Mouse (Mus musculus): Measurements from ENCODE around the gene Ecd. TPM values are rescaled to one million over a fixed set of nuclear protein-coding genes. Genes with fewer than 3 reads are reported as not detected.

Gene Ecd
- polyA plus RNA-seq, 1 experiment, result 32.5 TPM

DNA sequence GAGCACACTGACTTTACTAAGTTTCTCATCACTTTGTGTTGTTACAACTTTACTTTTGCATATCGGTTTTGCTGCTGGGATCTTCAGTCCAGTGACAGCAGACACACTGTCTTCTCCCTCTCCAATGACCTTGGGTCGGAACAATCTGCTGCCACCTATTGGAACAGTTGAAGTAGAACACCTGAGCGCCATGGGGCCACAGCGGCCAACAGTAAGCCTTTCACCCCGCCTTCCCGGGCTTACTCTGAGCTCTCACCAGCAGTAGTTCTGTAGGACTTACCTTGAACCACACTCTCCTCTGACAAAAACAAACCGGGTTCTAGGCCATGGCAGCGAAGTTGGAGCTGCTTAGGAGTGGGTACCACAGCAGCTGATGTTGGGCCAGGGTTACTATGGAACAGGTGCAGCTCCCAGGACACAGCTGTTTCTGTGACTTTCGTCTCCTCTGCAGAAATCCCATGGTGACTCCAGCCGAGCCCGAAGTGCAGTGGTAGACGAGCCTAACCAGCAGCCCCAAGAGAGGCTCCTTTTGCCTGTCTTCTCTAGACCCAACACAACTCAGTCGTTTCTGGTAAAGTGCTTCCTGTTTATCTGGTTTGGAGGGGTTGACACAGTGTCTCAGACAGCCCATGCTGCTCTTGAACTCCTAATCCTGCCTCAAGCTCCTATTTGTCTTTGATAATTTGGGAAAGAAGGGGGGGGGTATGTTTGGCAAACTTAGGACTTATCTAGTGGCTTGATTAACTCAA is 30.6 kb upstream of the Ecd start:
- no peak overlapping the region for H3K4me3 ChIP-seq (ENCODE audit: insufficient read depth, low read length)
- TF ChIP-seq CTCF (IDR thresholded peaks at IDR 0.05; ENCODE audit: extremely low read depth, insufficient read depth, low read length) (peak; percentile 37), POLR2A (IDR thresholded peaks at IDR 0.05; ENCODE audit: extremely low read depth, insufficient read depth, low read length) (no peak)

DNA sequence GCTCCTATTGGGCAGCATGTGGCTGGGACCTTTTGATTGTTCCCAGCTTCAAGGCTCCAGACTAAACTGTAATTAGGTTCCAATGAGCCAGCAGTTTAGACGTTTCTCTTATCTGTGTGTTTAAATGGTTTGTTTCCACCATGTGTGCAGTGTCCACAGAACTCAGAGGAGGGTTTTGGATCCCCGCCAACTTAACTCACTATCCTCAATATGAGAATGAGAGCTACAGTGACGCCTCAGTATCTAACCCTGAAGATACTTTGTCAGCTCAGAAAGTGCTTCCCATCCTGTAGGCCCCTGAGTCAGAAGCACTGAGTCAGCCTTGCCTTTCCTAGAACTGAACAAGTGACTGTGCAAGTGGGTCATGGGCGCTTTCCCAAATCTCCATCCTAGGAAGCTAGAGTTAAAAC is 29.2 kb upstream of the Ecd start:
- Histone ChIP-seq H3K4me1 (ENCODE audit: control insufficient read depth, insufficient read depth, low read length) (no peaks in the 10 kb centered on the region), H3K27ac (ENCODE audit: insufficient read depth, low read length) (no peak overlapping the region), H3K4me3 (ENCODE audit: insufficient read depth, low read length) (no peak overlapping the region)
- TF ChIP-seq POLR2A (IDR thresholded peaks at IDR 0.05; ENCODE audit: extremely low read depth, insufficient read depth, low read length) (no peak), CTCF (IDR thresholded peaks at IDR 0.05; ENCODE audit: extremely low read depth, insufficient read depth, low read length) (no peak)

More for the DNA sequence above, 30.6 kb upstream of the Ecd start:
- no peaks in the 10 kb centered on the region for H3K4me1 ChIP-seq (ENCODE audit: control insufficient read depth, insufficient read depth, low read length)
- no peak overlapping the region for H3K27ac ChIP-seq (ENCODE audit: insufficient read depth, low read length)

DNA sequence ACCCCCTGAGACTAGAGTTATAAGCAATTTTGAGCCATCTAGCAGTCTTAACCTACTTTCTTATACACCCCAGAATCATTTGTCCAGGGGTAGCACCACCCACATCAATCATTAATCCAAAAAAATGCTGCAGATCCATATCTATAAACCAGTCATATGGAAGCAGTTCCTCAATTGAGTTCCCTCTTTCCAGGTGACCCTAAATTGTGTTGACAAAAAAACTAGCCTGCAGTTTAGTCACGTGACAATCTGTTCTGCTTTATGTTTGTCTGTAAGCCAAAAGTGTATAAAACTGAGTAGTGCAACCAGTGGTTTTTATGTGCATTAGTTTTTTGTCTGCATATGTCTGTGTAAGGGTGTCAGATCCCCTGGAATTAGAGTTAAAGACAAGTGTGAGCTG is 23.9 kb upstream of the Ecd start:
- TF ChIP-seq POLR2A (IDR thresholded peaks at IDR 0.05; ENCODE audit: extremely low read depth, insufficient read depth, low read length) (no peak), CTCF (IDR thresholded peaks at IDR 0.05; ENCODE audit: extremely low read depth, insufficient read depth, low read length) (no peak)
- no peak overlapping the region for H3K27ac ChIP-seq (ENCODE audit: insufficient read depth, low read length)
- H3K4me1 ChIP-seq (ENCODE audit: control insufficient read depth, insufficient read depth, low read length), result no peaks in the 10 kb centered on the region
- no peak overlapping the region for H3K4me3 ChIP-seq (ENCODE audit: insufficient read depth, low read length)

DNA sequence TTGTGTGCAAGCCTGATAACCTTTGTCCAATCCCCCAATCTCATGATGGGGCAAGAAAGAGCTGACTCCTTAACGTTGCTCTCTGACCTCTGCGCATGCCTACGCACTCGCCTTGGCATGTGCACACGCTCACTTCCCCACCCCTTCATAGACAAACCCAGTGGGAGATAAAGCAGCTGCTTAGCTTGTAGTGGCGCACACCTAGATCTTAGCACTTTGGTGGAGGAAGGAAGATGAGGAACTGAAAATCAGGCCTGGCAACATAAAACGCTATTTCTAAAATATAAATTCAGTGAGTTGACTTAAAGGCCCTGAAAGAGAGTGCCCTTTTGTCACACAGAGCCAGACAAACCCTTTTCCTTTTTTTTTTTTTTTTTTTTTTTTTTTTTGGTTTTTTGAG is 22.9 kb upstream of the Ecd start:
- Histone ChIP-seq H3K27ac (ENCODE audit: insufficient read depth, low read length) (no peak overlapping the region), H3K4me1 (ENCODE audit: control insufficient read depth, insufficient read depth, low read length) (no peaks in the 10 kb centered on the region), H3K4me3 (ENCODE audit: insufficient read depth, low read length) (no peak overlapping the region)
- no peak for TF ChIP-seq POLR2A (IDR thresholded peaks at IDR 0.05; ENCODE audit: extremely low read depth, insufficient read depth, low read length)
- no peak for TF ChIP-seq CTCF (IDR thresholded peaks at IDR 0.05; ENCODE audit: extremely low read depth, insufficient read depth, low read length)

DNA sequence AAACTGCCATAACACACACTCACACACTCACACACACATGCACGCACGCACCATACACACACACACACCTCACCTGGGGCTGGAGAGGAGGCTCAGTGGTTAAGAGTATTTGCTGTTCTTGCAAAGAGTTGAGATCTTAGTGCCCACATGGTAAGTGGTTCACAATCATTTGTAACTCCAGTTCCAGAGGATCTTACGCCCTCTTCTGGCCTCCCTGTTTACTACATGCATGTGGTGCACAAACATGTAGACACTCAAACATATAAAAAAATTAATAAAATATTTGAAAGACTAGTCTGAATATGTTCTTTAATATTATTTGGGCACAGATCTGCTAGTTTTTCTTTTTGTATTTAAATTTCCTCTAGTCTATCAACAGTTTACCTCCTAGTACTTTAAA is 20.4 kb upstream of the Ecd start:
- Histone ChIP-seq H3K4me3 (ENCODE audit: insufficient read depth, low read length) (no peak overlapping the region), H3K27ac (ENCODE audit: insufficient read depth, low read length) (no peak overlapping the region), H3K4me1 (ENCODE audit: control insufficient read depth, insufficient read depth, low read length) (no peaks in the 10 kb centered on the region)
- TF ChIP-seq CTCF (IDR thresholded peaks at IDR 0.05; ENCODE audit: extremely low read depth, insufficient read depth, low read length) (no peak), POLR2A (IDR thresholded peaks at IDR 0.05; ENCODE audit: extremely low read depth, insufficient read depth, low read length) (no peak)

DNA sequence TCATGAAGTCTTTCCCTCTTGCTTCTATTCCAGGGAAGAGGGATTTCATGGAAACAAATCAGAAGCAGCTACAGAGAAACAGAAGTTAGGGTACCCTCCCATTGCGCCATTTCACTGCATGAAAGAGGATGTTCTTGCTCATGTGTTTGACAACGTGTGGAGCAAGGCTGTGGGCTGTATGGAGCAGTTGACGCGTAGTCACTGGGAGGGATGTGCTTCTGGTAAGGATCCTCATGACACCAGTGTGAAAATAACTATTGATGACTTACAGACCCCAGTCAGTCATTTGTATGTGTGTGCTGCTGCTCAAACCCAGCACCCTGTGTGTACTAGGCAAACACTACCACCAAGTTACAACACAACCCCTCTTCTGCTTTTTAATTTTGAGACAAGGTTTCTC is 15.3 kb upstream of the Ecd start:
- Histone ChIP-seq H3K27ac (ENCODE audit: insufficient read depth, low read length) (no peak overlapping the region), H3K4me1 (ENCODE audit: control insufficient read depth, insufficient read depth, low read length) (no peaks in the 10 kb centered on the region), H3K4me3 (ENCODE audit: insufficient read depth, low read length) (no peak overlapping the region)
- TF ChIP-seq POLR2A (IDR thresholded peaks at IDR 0.05; ENCODE audit: extremely low read depth, insufficient read depth, low read length) (no peak), CTCF (IDR thresholded peaks at IDR 0.05; ENCODE audit: extremely low read depth, insufficient read depth, low read length) (no peak)

DNA sequence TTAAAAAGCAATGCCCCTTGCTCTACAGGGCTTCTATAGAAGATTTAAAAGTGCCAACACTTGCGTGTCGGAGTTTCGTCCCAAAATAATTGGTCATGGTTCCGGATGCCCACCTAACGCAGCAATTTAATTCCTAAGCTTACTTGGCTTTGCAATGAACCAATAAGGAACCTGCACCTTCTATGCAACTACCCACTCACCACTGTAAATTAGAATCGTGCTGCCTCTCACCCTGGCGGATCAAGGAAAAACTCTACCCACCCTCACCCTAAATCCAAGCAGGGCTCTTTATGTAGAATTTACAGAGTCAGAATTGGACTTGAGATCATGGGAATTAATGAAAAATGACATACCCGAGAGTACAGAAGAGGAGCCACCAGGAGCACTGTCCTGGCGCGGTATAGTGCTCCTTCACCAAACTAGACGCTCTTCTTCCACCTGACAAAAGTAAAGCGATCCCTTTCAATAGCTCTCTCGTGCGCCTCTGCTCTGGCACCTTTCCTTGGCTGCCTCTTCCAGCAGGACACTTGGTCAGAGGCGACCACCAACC is 405 bp downstream of the Ecd start:
- TF ChIP-seq CTCF (IDR thresholded peaks at IDR 0.05; ENCODE audit: extremely low read depth, insufficient read depth, low read length) (no peak), POLR2A (IDR thresholded peaks at IDR 0.05; ENCODE audit: extremely low read depth, insufficient read depth, low read length) (no peak)

DNA sequence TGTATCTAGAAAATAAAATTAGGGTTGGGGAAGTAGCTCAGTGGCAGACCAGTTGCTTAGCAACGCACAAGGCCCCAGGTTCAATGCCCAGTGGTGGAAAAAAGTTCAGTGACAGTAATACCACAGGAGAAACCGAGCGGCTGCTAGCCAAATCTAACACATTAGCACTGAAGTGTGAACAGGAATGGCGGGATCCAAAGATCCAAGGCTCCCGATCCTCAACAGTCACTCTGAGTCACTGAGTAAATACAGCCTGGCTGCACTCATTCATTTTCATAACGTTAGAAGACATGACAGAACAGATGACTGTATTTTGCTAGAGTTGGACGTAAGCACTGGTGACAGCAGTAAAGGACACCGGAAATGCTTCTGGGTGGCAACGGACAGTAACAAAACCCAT is 2.0 kb downstream of the Ecd start:
- H3K4me1 ChIP-seq (ENCODE audit: control insufficient read depth, insufficient read depth, low read length), result 0 out of 2 replicates have a peak, but pooled peaks cover 4% of the 10 kb centered on the region
- no peak for TF ChIP-seq CTCF (IDR thresholded peaks at IDR 0.05; ENCODE audit: extremely low read depth, insufficient read depth, low read length)
- no peak for TF ChIP-seq POLR2A (IDR thresholded peaks at IDR 0.05; ENCODE audit: extremely low read depth, insufficient read depth, low read length)
- no peak overlapping the region for H3K27ac ChIP-seq (ENCODE audit: insufficient read depth, low read length)
- no peak overlapping the region for H3K4me3 ChIP-seq (ENCODE audit: insufficient read depth, low read length)

More for the DNA sequence above, 405 bp downstream of the Ecd start:
- peak overlapping the region; percentile 87 for H3K4me3 ChIP-seq (ENCODE audit: insufficient read depth, low read length)
- H3K27ac ChIP-seq (ENCODE audit: insufficient read depth, low read length), result no peak overlapping the region
- 0 out of 2 replicates have a peak, but pooled peaks cover 4% of the 10 kb centered on the region for H3K4me1 ChIP-seq (ENCODE audit: control insufficient read depth, insufficient read depth, low read length)

DNA sequence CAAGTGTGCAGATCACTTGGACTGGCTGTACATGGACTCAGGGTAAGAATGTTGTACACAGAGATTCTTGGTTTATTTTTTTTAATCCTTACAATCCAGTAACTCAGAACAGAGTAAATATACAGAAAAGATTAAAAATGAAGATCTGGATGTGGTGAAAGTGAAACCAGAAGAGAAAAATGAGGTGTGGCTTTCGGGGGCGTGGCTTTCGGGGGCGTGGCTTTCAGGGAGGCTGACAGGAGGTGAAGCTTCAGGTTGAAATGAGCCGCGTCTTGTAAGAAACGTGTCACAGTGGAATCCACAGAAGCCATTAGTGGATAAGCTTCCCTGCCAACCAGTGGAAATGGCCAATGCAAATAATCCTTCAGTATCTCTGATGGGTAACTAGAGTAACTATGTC is 7.1 kb downstream of the Ecd start:
- no peak overlapping the region for H3K27ac ChIP-seq (ENCODE audit: insufficient read depth, low read length)
- 0 out of 2 replicates have a peak, but pooled peaks cover under 1% of the 10 kb centered on the region for H3K4me1 ChIP-seq (ENCODE audit: control insufficient read depth, insufficient read depth, low read length)
- no peak overlapping the region for H3K4me3 ChIP-seq (ENCODE audit: insufficient read depth, low read length)
- TF ChIP-seq POLR2A (IDR thresholded peaks at IDR 0.05; ENCODE audit: extremely low read depth, insufficient read depth, low read length) (no peak), CTCF (IDR thresholded peaks at IDR 0.05; ENCODE audit: extremely low read depth, insufficient read depth, low read length) (no peak)

DNA sequence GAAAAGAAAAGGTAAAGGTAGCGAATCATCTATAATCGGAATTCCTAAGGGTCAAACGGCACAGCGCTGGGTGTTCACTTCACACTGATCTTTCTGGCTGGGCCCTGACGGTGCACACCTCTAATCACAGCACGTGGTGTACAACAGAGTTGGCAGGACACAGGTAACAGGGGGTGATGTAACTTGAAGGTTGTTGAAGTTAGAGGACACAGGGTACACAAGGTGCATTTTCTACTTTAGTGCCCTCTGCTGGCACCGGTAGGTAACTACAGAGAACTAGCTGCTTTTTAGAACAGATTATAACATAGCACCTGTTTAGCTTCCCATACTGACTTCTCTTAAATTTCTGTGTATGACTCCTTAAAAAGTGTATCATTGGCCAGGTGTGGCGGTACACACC is 7.8 kb downstream of the Ecd start:
- Histone ChIP-seq H3K4me3 (ENCODE audit: insufficient read depth, low read length) (no peak overlapping the region), H3K4me1 (ENCODE audit: control insufficient read depth, insufficient read depth, low read length) (no peaks in the 10 kb centered on the region), H3K27ac (ENCODE audit: insufficient read depth, low read length) (no peak overlapping the region)
- TF ChIP-seq POLR2A (IDR thresholded peaks at IDR 0.05; ENCODE audit: extremely low read depth, insufficient read depth, low read length) (no peak), CTCF (IDR thresholded peaks at IDR 0.05; ENCODE audit: extremely low read depth, insufficient read depth, low read length) (peak; percentile 34; the same call in 1 of the 2 replicates)
